Mouse (Mus musculus) B cell, adult (primary cell): Measurements from ENCODE around the gene Tmem202. TPM values are rescaled to one million over a fixed set of nuclear protein-coding genes. Genes with fewer than 3 reads are reported as not detected.

Experiments used
- total RNA-seq: library from RNA; stranded (reverse); gene quantifications from 4 replicates; pipeline ENCODE4 v1.2.4, GENCODE M21; 2023; ENCODE audit not compliant: inconsistent age

The Tmem202 gene
- 0.67 to 0.93 TPM in 2 of 4 replicates, not detected in the others for total RNA-seq

DNA sequence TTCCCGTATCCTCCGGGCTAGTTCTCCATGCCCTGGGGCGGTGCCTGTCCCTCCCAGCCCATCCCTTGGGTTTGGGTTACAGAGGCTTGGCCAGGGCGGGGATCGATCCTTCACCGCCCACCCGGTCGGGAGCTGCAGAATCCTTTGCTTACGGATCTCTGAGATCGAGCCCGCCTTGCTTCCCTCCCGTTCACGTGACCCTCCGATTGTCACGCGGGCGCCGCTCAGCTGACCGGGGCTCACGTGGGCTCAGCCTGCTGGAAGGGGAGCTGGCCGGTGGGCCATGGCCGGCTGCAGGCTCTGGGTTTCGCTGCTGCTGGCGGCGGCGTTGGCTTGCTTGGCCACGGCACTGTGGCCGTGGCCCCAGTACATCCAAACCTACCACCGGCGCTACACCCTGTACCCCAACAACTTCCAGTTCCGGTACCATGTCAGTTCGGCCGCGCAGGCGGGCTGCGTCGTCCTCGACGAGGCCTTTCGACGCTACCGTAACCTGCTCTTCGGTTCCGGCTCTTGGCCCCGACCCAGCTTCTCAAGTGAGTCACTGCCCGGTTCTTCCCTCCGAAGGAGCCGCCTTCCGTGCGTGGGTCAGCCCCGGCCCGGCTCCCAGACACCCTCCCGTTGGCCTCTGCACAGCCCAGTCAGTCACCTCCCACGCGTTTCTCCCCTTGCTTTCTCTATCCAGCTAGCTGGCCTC is at the start of gene Tmem202, which contains the start of gene Hexa:
TSS of gene Tmem202 (minus strand) at position 407 of the 697 bp plus-strand sequence.
TSS of gene Hexa (plus strand) at position 100 of the 697 bp plus-strand sequence.

DNA sequence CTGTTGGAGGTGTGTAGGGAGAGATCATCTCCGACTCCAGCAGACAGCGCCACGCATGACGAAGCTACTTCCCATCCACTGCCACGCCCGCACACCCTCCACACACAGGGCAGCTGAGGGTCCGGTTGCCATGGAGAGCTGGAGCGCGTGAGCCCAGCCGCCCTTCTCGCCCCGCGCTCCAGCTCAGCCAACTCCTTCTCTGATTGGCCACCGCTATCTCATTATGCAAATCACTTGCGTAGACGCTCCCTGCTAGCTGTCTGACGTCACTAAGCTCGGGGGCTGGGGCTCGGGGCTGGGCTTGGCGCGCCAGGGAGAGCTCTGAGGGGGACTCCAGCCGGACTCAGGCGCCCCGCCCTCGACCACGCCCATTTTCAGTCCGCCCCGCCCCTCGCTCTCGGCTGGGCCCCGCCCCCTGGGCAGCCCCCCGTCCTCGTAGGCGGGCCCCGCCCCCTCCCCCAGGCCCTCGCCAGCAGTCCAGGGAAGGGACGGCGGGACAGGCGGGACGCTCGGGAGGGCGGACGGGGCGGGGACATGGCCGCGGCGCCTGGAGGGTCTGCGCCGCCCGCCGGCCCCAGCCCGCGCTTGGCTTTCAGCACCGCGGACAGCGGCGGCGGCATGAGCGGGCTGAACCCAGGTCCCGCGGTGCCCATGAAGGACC is 38.3 kb upstream of the Tmem202 start, which contains the start of gene Celf6:
TSS of gene Celf6 (plus strand) at position 74 of the 661 bp plus-strand sequence.

DNA sequence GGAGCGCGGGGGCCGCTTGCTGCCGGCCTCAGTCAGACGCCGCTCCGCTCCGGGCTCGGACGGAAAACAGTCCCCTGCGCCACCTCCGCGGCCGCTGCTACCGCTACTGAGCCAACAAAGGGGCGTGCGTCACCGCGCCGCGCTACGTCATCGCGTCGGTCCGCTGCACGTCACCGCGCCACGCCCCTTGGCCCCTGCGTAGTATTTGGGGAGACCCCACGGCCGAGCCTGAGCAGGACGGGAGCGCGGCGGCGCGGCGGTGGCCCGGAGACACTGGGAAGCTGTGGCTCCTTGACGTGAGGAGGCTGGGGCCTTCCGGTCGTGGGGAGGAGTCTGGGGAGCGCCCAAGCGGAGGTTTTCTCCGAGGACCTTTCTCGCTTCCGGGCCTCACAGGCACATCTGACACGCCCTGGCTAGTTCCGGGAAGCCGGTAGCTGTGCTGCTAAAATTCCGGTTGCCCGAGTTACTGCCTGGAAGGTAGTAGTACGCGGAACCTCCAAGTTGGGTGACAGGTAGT is 53.0 kb downstream of the Tmem202 start, which contains the start of gene Arih1:
TSS of gene Arih1 (minus strand) at position 70 of the 517 bp plus-strand sequence.

Other genes with a start within 250 kb of the Tmem202 start
- gene Adpgk, start 248.3 kb downstream of the Tmem202 start, total RNA-seq: 54.6 to 64.5 TPM (median 59.7 TPM) in 4 replicates
- 5.6 to 7.3 TPM (median 6.2 TPM) in 4 replicates for gene Bbs4, start 186.3 kb downstream of the Tmem202 start, total RNA-seq
- 139 to 145 TPM (median 142 TPM) in 4 replicates for gene Arih1, start 53.2 kb downstream of the Tmem202 start, total RNA-seq
- gene Hexa, start 307 bp downstream of the Tmem202 start, total RNA-seq: 55.9 to 63.6 TPM (median 59.0 TPM) in 4 replicates
- not detected in 4 replicates for gene Celf6, start 38.1 kb upstream of the Tmem202 start, total RNA-seq
- 58.6 to 72.8 TPM (median 62.2 TPM) in 4 replicates for gene Parp6, start 77.4 kb upstream of the Tmem202 start, total RNA-seq
- 255 to 286 TPM (median 269 TPM) in 4 replicates for gene Pkm, start 116.5 kb upstream of the Tmem202 start, total RNA-seq
- gene Gramd2, start 140.3 kb upstream of the Tmem202 start, total RNA-seq: not detected in 4 replicates
- gene Senp8, start 210.9 kb upstream of the Tmem202 start, total RNA-seq: 1.1 to 3.6 TPM (median 2.8 TPM) in 4 replicates
- 14.0 to 18.0 TPM (median 15.8 TPM) in 4 replicates for gene Myo9a, start 211.0 kb upstream of the Tmem202 start, total RNA-seq